Mouse (Mus musculus) thymus, postnatal 36 days (tissue): ENCODE measurements around the gene Palld.

Source experiments
- DNase-seq, 2 experiments: peaks; one replicate each; pipeline ENCODE4 v3.0.0; 2022; ENCODE audit warnings: mixed read lengths in 2 of 2

Palld gene

GRCm38 (mm10) chr8:61579831-61580230 is 322.7 kb downstream of the Palld start:
- no peak for DNase-seq

- DNase-seq = no peak
Observed at GRCm38 (mm10) chr8:61578754-61579153, 323.7 kb downstream of the Palld start.

GRCm38 (mm10) chr8:61575096-61575653 is 327.3 kb downstream of the Palld start:
- DNase-seq = no peak

GRCm38 (mm10) chr8:61574526-61574925 is 328.0 kb downstream of the Palld start:
- DNase-seq = no peak

GRCm38 (mm10) chr8:61573179-61573937 is 329.1 kb downstream of the Palld start:
- DNase-seq = no peak

- no peak for DNase-seq
Observed at GRCm38 (mm10) chr8:61572697-61573096, 329.8 kb downstream of the Palld start.

GRCm38 (mm10) chr8:61570637-61571036 is 331.9 kb downstream of the Palld start:
- no peak for DNase-seq

GRCm38 (mm10) chr8:61569721-61570120 is 332.8 kb downstream of the Palld start:
- no peak for DNase-seq

- DNase-seq = no peak
Observed at GRCm38 (mm10) chr8:61569211-61569610, 333.3 kb downstream of the Palld start.

GRCm38 (mm10) chr8:61563378-61563777 is 339.1 kb downstream of the Palld start:
- DNase-seq = no peak

GRCm38 (mm10) chr8:61562626-61563025 is 339.9 kb downstream of the Palld start:
- DNase-seq = no peak

GRCm38 (mm10) chr8:61561220-61561619 is 341.3 kb downstream of the Palld start:
- DNase-seq = no peak

- DNase-seq = no peak
Observed at GRCm38 (mm10) chr8:61559979-61560378, 342.5 kb downstream of the Palld start.

GRCm38 (mm10) chr8:61559450-61559849 is 343.0 kb downstream of the Palld start:
- no peak for DNase-seq

GRCm38 (mm10) chr8:61558051-61558846 is 344.2 kb downstream of the Palld start:
- no peak for DNase-seq

- no peak for DNase-seq
Observed at GRCm38 (mm10) chr8:61557036-61557435, 345.5 kb downstream of the Palld start.

GRCm38 (mm10) chr8:61556219-61556618 is 346.3 kb downstream of the Palld start:
- no peak for DNase-seq

- DNase-seq = no peak
Observed at GRCm38 (mm10) chr8:61555343-61555742, 347.1 kb downstream of the Palld start.

GRCm38 (mm10) chr8:61552755-61553402 is 349.6 kb downstream of the Palld start:
- no peak for DNase-seq

GRCm38 (mm10) chr8:61552221-61552620 is 350.3 kb downstream of the Palld start:
- no peak for DNase-seq

GRCm38 (mm10) chr8:61550006-61550748 is 352.3 kb downstream of the Palld start:
- DNase-seq = peak; percentile 17 to 21

- peak in 1 of 2 experiments; percentile 8 for DNase-seq
Observed at GRCm38 (mm10) chr8:61549585-61549984, 352.9 kb downstream of the Palld start.
